ENCODE assay signal across 7 mouse cellular contexts in genomic region chr2:164938146-164939091, GRCm38 (mm10). TPM values are rescaled to one million over a fixed set of nuclear protein-coding genes. Genes with fewer than 3 reads are reported as not detected.
A peak's percentile ranks its signal among the peaks of the same experiment; 100 is the strongest.
DNase-seq lines count a peak whose midpoint lies in the region; ATAC-seq and TF ChIP-seq lines count a peak whose summit lies in the region.

No protein-coding gene starts in this region.

- H3K27ac ChIP-seq in CH12.LX (ENCODE audit: insufficient read depth, low read depth) = no peak overlapping the region
- no peak overlapping the region for H3K27ac ChIP-seq in embryonic facial prominence, embryonic 14.5 days (replicated peaks; ENCODE audit: low read depth, low read length)
- peak overlapping the region; percentile 88 for H3K27ac ChIP-seq in hindbrain, embryonic 13.5 days
- H3K27ac ChIP-seq in stomach, embryonic 15.5 days = no peak overlapping the region

- TF ChIP-seq CTCF in CH12.LX (conservative IDR thresholded peaks at IDR 0.05 in 1 of 2, IDR thresholded peaks at IDR 0.05 in 1 of 2; ENCODE audit: low read depth in 2 of 2, low read length in 2 of 2) = no peak

- no peak for TF ChIP-seq EP300 in CH12.LX (IDR thresholded peaks at IDR 0.05; ENCODE audit: low read length)

- peak; percentile 64 for ATAC-seq in activated CD4-positive, CD25-positive, alpha-beta regulatory T cell, adult 4 months
- ATAC-seq in embryonic facial prominence, embryonic 14.5 days (ENCODE audit: low read depth) = peak; percentile 76
- peak; percentile 88 for ATAC-seq in hindbrain, embryonic 13.5 days (ENCODE audit: low FRiP score)
- peak; percentile 54; the same call in 1 of the 2 replicates for ATAC-seq in stomach, embryonic 15.5 days (ENCODE audit: insufficient read depth, low FRiP score, low read depth)

- no peaks in the 10 kb centered on the region for H3K36me3 ChIP-seq in CH12.LX (replicated peaks in 1 of 2; ENCODE audit: control insufficient read depth in 1 of 2, insufficient read depth in 1 of 2, low read length in 1 of 2)
- no peaks in the 10 kb centered on the region for H3K36me3 ChIP-seq in embryonic facial prominence, embryonic 14.5 days (ENCODE audit: control insufficient read depth, insufficient read depth, low read length)
- H3K36me3 ChIP-seq in hindbrain, embryonic 13.5 days = no peaks in the 10 kb centered on the region
- H3K36me3 ChIP-seq in stomach, embryonic 15.5 days = no peaks in the 10 kb centered on the region

- peak overlapping the region; percentile 41 for H3K4me2 ChIP-seq in CH12.LX (ENCODE audit: insufficient read depth, low read depth, poor library complexity, severe bottlenecking)
- peak overlapping the region; percentile 63 for H3K4me2 ChIP-seq in embryonic facial prominence, embryonic 14.5 days (ENCODE audit: low read depth, low read length)
- peak overlapping the region; percentile 64 for H3K4me2 ChIP-seq in hindbrain, embryonic 13.5 days
- H3K4me2 ChIP-seq in stomach, embryonic 15.5 days = peak overlapping the region; percentile 64

- H3K79me2 ChIP-seq in CH12.LX (replicated peaks; ENCODE audit: control insufficient read depth, extremely low read depth, insufficient read depth, poor library complexity, severe bottlenecking) = no peaks in the 10 kb centered on the region

- peaks cover 25% of the 10 kb centered on the region for H3K27me3 ChIP-seq in CH12.LX (replicated peaks)
- H3K27me3 ChIP-seq in embryonic facial prominence, embryonic 14.5 days (replicated peaks; ENCODE audit: control insufficient read depth, insufficient read depth, low read length) = peaks cover 31% of the 10 kb centered on the region
- H3K27me3 ChIP-seq in hindbrain, embryonic 13.5 days = peaks cover 65% of the 10 kb centered on the region
- peaks cover 27% of the 10 kb centered on the region for H3K27me3 ChIP-seq in stomach, embryonic 15.5 days (replicated peaks)

- no peak overlapping the region for H3K4me3 ChIP-seq in CH12.LX (replicated peaks in 1 of 3; ENCODE audit: low read depth in 2 of 3, low read length in 2 of 3, poor library complexity in 1 of 3)
- H3K4me3 ChIP-seq in embryonic facial prominence, embryonic 14.5 days (ENCODE audit: low read depth, low read length) = peak overlapping the region; percentile 34
- peak overlapping the region; percentile 38 for H3K4me3 ChIP-seq in hindbrain, embryonic 13.5 days
- H3K4me3 ChIP-seq in stomach, embryonic 15.5 days (replicated peaks) = peak overlapping the region; percentile 34

- H3K4me1 ChIP-seq in CH12.LX (ENCODE audit: control insufficient read depth in 1 of 2, insufficient read depth in 2 of 2) = peaks cover 3 to 25% of the 10 kb centered on the region in 2 experiments; a peak in 2 of 4 replicates
- peaks cover 15% of the 10 kb centered on the region for H3K4me1 ChIP-seq in embryonic facial prominence, embryonic 14.5 days (ENCODE audit: control insufficient read depth, insufficient read depth, low read length)
- peaks cover 28% of the 10 kb centered on the region for H3K4me1 ChIP-seq in hindbrain, embryonic 13.5 days (replicated peaks)
- peaks cover 19% of the 10 kb centered on the region for H3K4me1 ChIP-seq in stomach, embryonic 15.5 days

- H3K9ac ChIP-seq in CH12.LX (ENCODE audit: insufficient read depth, low read depth) = no peak overlapping the region
- peak overlapping the region; percentile 38 for H3K9ac ChIP-seq in embryonic facial prominence, embryonic 14.5 days (ENCODE audit: low read depth, low read length)
- H3K9ac ChIP-seq in hindbrain, embryonic 13.5 days = peak overlapping the region; percentile 71
- no peak overlapping the region for H3K9ac ChIP-seq in stomach, embryonic 15.5 days

- in situ Hi-C loops in CH12.LX (cut with MboI; ENCODE audit: low pct_ligation_motif_present, low pct_unique_long_range_greater_than_20kb, low sequenced_read_pairs) = no loop called here

- no peaks in the 10 kb centered on the region for H3K9me3 ChIP-seq in CH12.LX (replicated peaks; ENCODE audit: low read length)
- H3K9me3 ChIP-seq in embryonic facial prominence, embryonic 14.5 days (ENCODE audit: control insufficient read depth, low read length) = no peaks in the 10 kb centered on the region
- H3K9me3 ChIP-seq in hindbrain, embryonic 13.5 days = no peaks in the 10 kb centered on the region
- H3K9me3 ChIP-seq in stomach, embryonic 15.5 days = no peaks in the 10 kb centered on the region

- TF ChIP-seq POLR2A in CH12.LX (IDR thresholded peaks at IDR 0.05; ENCODE audit: low read depth, low read length) = no peak

- WGBS in embryonic facial prominence, embryonic 14.5 days = 3% methylated on average over 39 of the region's 39 CpGs
- 3% methylated on average over 39 of the region's 39 CpGs for WGBS in hindbrain, embryonic 13.5 days
- WGBS in stomach, embryonic 15.5 days = 3% methylated on average over 39 of the region's 39 CpGs

- no peak for TF ChIP-seq RAD21 in CH12.LX (IDR thresholded peaks at IDR 0.05; ENCODE audit: low read depth, low read length)

- dilution Hi-C loops in CH12.LX (cut with MboI; ENCODE audit: extremely low pct_ligation_motif_present, extremely low pct_unique_long_range_greater_than_20kb, low sequenced_read_pairs) = no loop called here

- no peak for DNase-seq in CH12.LX (ENCODE audit: extremely low read depth)
- peak; percentile 70 for DNase-seq in embryonic facial prominence, embryonic 14.5 days (ENCODE audit: low spot score)
- peak; percentile 29 to 50 for DNase-seq in layer of hippocampus, postnatal 25 days (ENCODE audit: extremely low spot score in 1 of 2, low spot score in 1 of 2)
- peak; percentile 34 to 56 for DNase-seq in lung, postnatal 4 days

TF ChIP-seq in CH12.LX, 34 proteins besides CTCF, POLR2A, EP300 and RAD21 (continues in another document):
- no peak for TF ChIP-seq ZC3H11A (IDR thresholded peaks at IDR 0.05; ENCODE audit: low read depth, low read length)
- no peak for TF ChIP-seq NRF1 (IDR thresholded peaks at IDR 0.05; ENCODE audit: low read depth, low read length)
- no peak for TF ChIP-seq NELFE (IDR thresholded peaks at IDR 0.05; ENCODE audit: low read depth, low read length)
- TF ChIP-seq USF2 (conservative IDR thresholded peaks at IDR 0.05; ENCODE audit: low read depth, low read length) = no peak
- no peak for TF ChIP-seq ZKSCAN1 (IDR thresholded peaks at IDR 0.05; ENCODE audit: borderline replicate concordance, low read depth, low read length)
- no peak for TF ChIP-seq TBP (conservative IDR thresholded peaks at IDR 0.05; ENCODE audit: low read depth, low read length)
- no peak for TF ChIP-seq TCF12 (IDR thresholded peaks at IDR 0.05; ENCODE audit: low read depth, low read length)
- no peak for TF ChIP-seq MXI1 (IDR thresholded peaks at IDR 0.05; ENCODE audit: low read depth, low read length)
- TF ChIP-seq E2F4 (IDR thresholded peaks at IDR 0.05; ENCODE audit: insufficient replicate concordance, low read depth, low read length) = no peak
- no peak for TF ChIP-seq HCFC1 (IDR thresholded peaks at IDR 0.05; ENCODE audit: low read depth, low read length)
- TF ChIP-seq MAX (IDR thresholded peaks at IDR 0.05; ENCODE audit: low read length) = no peak
- no peak for TF ChIP-seq PAX5 (IDR thresholded peaks at IDR 0.05; ENCODE audit: low read length)
- TF ChIP-seq KAT2A (IDR thresholded peaks at IDR 0.05; ENCODE audit: insufficient replicate concordance, low read length) = no peak

RNA-seq across cellular contexts. Expression of gene Mmp9, which starts 2.2 kb away (rescaled TPM):
- total RNA-seq in CH12.LX (2012; rRNA removed) = not detected in 2 replicates
- total RNA-seq in CH12.LX (2014; rRNA removed) = not detected in 2 replicates
- not detected in 2 replicates for polyA plus RNA-seq in CH12.LX (2012; ENCODE audit: insufficient read length, low read depth)
- polyA plus RNA-seq in activated CD4-positive, CD25-positive, alpha-beta regulatory T cell, adult 4 months (2017; shearing (Covaris generic)) = 1 to 10 TPM in 1 of 2 experiments, under 1 TPM in 1; 0.78 to 1.4 TPM
- 33.7 and 52.0 TPM in 2 replicates for polyA plus RNA-seq in embryonic facial prominence, embryonic 14.5 days (2014; fragmentation: Nextera tagmentation; extraction: Ambion mirVana)
- polyA plus RNA-seq in hindbrain, embryonic 13.5 days (2015; fragmentation: Nextera tagmentation; extraction: Ambion mirVana) = 23.8 and 25.2 TPM in 2 replicates
- 1 to 10 TPM; 1.5 to 1.8 TPM for total RNA-seq in layer of hippocampus, postnatal 25 days (2021)
- 5.3 and 6.2 TPM in 2 replicates for polyA plus RNA-seq in stomach, embryonic 15.5 days (2015; fragmentation: Nextera tagmentation; extraction: Ambion mirVana)

RNA-seq across cellular contexts. Expression of gene Slc12a5, which starts 22.2 kb away (rescaled TPM):
- total RNA-seq in CH12.LX (2012; rRNA removed) = 0.30 and 0.34 TPM in 2 replicates
- total RNA-seq in CH12.LX (2014; rRNA removed) = 0.05 and 0.18 TPM in 2 replicates
- 0.71 and 0.83 TPM in 2 replicates for polyA plus RNA-seq in CH12.LX (2012; ENCODE audit: insufficient read length, low read depth)
- polyA plus RNA-seq in activated CD4-positive, CD25-positive, alpha-beta regulatory T cell, adult 4 months (2017; shearing (Covaris generic)) = under 1 TPM in 1 of 2 experiments, not detected in 1; 0.34 TPM
- 0.56 and 1.1 TPM in 2 replicates for polyA plus RNA-seq in embryonic facial prominence, embryonic 14.5 days (2014; fragmentation: Nextera tagmentation; extraction: Ambion mirVana)
- 21.4 and 22.1 TPM in 2 replicates for polyA plus RNA-seq in hindbrain, embryonic 13.5 days (2015; fragmentation: Nextera tagmentation; extraction: Ambion mirVana)
- 100 to 1,000 TPM; 366 to 382 TPM for total RNA-seq in layer of hippocampus, postnatal 25 days (2021)
- polyA plus RNA-seq in stomach, embryonic 15.5 days (2015; fragmentation: Nextera tagmentation; extraction: Ambion mirVana) = 1.0 and 1.4 TPM in 2 replicates

RNA-seq across cellular contexts. Expression of gene Zfp335, which starts 26.9 kb away (rescaled TPM):
- total RNA-seq in CH12.LX (2012; rRNA removed) (12.0 and 14.4 TPM in 2 replicates), CH12.LX (2014; rRNA removed) (5.0 and 5.2 TPM in 2 replicates)
- 13.1 and 16.5 TPM in 2 replicates for polyA plus RNA-seq in CH12.LX (2012; ENCODE audit: insufficient read length, low read depth)
- polyA plus RNA-seq in activated CD4-positive, CD25-positive, alpha-beta regulatory T cell, adult 4 months (2017; shearing (Covaris generic)) = 1 to 10 TPM; 6.7 to 9.0 TPM
- 11.9 and 13.9 TPM in 2 replicates for polyA plus RNA-seq in embryonic facial prominence, embryonic 14.5 days (2014; fragmentation: Nextera tagmentation; extraction: Ambion mirVana)
- polyA plus RNA-seq in hindbrain, embryonic 13.5 days (2015; fragmentation: Nextera tagmentation; extraction: Ambion mirVana) = 13.1 and 13.9 TPM in 2 replicates
- 10 to 100 TPM; 23.3 to 29.1 TPM for total RNA-seq in layer of hippocampus, postnatal 25 days (2021)
- polyA plus RNA-seq in stomach, embryonic 15.5 days (2015; fragmentation: Nextera tagmentation; extraction: Ambion mirVana) = 10.6 and 12.1 TPM in 2 replicates

RNA-seq across cellular contexts. Expression of gene Pcif1, which starts 59.3 kb away (rescaled TPM):
- total RNA-seq in CH12.LX (2012; rRNA removed) (30.0 and 33.6 TPM in 2 replicates), CH12.LX (2014; rRNA removed) (18.2 and 20.0 TPM in 2 replicates)
- polyA plus RNA-seq in CH12.LX (2012; ENCODE audit: insufficient read length, low read depth) = 49.1 and 59.1 TPM in 2 replicates
- 100 to 1,000 TPM; 102 to 122 TPM for polyA plus RNA-seq in activated CD4-positive, CD25-positive, alpha-beta regulatory T cell, adult 4 months (2017; shearing (Covaris generic))
- 56.9 and 62.8 TPM in 2 replicates for polyA plus RNA-seq in embryonic facial prominence, embryonic 14.5 days (2014; fragmentation: Nextera tagmentation; extraction: Ambion mirVana)
- polyA plus RNA-seq in hindbrain, embryonic 13.5 days (2015; fragmentation: Nextera tagmentation; extraction: Ambion mirVana) = 87.8 and 95.3 TPM in 2 replicates
- 10 to 100 TPM; 40.4 to 47.2 TPM for total RNA-seq in layer of hippocampus, postnatal 25 days (2021)
- 64.7 and 70.9 TPM in 2 replicates for polyA plus RNA-seq in stomach, embryonic 15.5 days (2015; fragmentation: Nextera tagmentation; extraction: Ambion mirVana)

Comparison
In these comparisons a context has a peak if more than half of its experiments do, and no peak if none do; other contexts are left out.
1. H3K4me3 ChIP-seq: peak in embryonic facial prominence, embryonic 14.5 days (single experiment), hindbrain, embryonic 13.5 days (single experiment) and stomach, embryonic 15.5 days (single experiment); none in CH12.LX (0 of 3).
2. H3K9ac ChIP-seq: peak in embryonic facial prominence, embryonic 14.5 days (single experiment) and hindbrain, embryonic 13.5 days (single experiment); none in CH12.LX (single experiment) and stomach, embryonic 15.5 days (single experiment).
3. Peak in every context shown above with its lines, with median percentiles within 50 percentile points of each other: H3K4me2 ChIP-seq and ATAC-seq.